Mouse (Mus musculus) retina, postnatal 7 days (tissue): ENCODE data around the gene Asic2.

Source experiments
- DNase-seq: peaks from one replicate; pipeline ENCODE4 v3.0.0-alpha.2; 2012; ENCODE audit warnings: low read depth, low spot score

Gene Asic2

DNA sequence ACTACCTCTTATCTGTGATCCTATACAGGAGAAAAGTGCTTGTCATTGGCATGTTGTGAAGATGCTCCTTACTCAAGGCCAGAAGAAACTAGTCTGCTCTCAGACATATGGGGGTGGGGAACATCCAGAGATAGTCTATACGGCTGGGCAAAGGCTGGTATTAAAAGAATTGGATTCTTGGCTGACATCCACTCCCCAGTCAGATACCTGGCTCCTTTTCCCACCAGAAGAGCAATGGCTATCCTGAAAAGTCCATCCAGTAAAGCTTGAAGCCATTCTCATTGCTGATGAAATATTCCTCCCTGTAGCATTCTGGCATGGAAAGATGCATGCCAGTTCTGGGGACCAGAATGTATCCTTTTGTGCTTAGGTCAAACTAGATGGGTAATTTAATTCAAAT lies 218.2 kb downstream of the Asic2 start:
- DNase-seq, result no peak

DNA sequence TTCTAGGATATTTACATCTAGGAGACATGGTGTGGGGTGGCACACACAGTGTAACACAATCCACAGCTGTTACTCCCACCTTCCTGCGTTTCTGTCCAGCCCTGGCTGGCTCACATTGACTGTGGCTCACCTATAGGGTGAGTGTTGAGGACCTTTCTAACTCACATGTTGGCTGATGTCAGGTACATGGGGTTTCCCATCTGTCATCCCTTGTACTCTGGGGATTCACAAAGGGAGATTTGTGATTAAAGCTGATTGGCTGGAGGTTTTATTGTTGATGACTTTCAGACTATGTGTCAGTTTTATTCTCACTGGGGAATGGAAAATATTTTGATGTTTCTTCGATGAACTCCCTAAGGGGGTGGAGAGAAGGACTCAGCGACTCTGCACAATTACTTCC lies 229.3 kb downstream of the Asic2 start:
- no peak for DNase-seq

DNA sequence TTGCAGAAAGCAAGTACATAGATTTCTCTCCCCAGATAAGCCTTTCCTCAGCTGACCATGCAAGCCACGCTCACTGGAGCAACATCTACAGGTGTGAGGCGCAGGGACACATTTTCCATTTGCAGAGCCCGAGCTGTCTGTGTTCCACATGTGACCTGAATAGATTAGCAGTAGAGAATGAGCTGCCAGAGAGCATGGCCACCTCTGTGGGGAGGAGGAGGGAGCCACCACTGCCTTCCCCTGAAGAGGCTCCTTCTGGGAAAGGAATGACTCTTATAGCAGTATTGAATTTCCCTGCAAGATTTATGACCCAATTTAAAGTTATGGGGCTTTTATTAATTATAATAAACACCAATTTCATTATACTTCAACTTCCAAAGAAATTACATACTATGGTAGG lies 230.5 kb downstream of the Asic2 start:
- DNase-seq, result no peak

DNA sequence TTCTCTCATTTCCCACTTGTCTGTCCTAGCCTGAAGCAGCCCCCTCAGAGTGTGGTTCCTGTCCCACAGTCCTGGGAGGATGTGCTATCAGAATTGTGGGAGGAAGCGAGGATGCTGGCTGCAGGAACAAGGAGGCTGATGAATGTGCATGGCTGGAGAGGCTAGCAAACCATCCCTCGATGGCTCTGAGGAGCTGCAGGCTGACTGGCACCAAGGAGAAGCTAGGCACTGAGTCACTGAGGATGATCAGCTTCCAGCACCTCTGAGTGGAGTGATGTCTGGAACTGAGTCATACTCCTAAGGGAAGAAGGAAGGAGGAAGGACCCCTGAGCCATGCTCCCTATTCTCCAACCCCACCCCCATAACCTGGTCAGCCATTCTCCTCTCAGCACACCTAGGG lies 246.2 kb downstream of the Asic2 start:
- DNase-seq, result no peak

DNA sequence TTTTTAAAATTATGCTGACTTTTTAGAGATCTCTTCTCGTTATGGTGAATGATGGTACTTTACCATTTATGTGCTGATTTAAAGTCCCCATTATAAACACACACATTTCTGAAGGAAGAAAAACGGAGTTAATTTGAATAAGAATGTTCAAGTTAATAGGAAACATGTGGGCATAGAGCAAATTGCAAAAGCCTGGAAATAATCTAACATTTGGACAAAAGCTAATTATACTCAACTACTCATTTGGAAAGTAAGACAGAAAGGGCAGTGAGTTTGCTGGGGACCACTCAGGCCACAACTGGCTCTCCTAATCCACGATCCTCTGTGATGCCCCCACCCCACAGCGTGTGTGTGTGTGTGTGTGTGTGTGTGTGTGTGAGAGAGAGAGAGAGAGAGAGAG lies 253.5 kb downstream of the Asic2 start:
- no peak for DNase-seq

DNA sequence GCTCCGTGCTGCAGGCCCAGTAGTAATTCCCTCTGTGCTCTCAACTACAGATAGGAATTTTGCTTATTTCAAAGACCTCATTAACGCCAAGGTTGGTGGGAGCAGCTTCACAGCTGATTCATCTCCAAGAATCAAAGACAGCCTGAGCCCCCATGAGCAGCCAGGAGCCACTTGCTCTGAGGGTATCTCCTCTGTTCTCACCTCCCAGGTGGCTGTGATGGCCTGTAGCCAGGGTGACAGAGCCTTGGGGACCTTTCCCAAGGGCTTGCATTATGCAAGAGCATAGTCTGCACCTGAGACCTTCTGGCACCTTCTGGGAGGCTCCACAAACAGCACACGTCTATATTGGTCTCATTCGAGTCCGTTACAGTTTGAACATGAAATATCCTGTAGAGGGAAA lies 261.3 kb downstream of the Asic2 start:
- DNase-seq, result no peak

DNA sequence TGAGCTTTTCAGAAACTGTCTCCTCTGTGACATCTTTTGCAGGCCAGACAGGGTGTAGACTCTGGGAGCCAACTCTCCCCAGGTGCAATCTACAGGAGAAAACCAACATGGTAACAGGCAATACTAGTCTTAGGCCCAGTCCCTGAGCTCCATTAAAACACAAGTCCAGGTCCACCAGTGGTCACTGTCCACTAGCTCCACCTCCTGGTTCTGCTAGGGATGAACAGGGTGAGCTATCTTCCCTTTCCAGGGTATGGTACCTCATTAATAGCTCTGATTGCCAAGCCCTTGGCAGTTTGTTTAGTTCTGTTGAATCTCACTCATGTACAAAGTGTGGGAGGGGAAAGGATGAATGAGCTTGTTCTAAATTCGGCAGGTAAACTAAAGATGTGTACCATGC lies 270.2 kb downstream of the Asic2 start:
- no peak for DNase-seq

DNA sequence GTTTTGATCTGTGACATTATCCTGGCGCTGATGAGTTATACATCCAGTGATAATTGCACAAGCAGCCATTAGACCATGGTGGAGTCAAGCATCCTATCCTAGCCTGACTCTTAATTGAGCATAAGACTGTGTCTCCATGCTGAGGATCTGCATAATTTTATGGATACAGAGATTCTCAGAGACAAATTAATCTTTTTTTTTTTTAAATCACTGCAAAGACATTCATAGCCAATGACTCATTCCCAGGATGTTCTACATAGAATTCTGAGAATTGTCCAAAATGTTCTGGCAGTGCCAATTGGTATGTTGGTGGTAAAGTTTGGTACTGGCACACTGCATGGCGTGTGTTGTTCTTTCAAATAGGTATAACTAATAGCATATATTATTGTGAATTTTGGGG lies 272.8 kb downstream of the Asic2 start:
- no peak for DNase-seq

DNA sequence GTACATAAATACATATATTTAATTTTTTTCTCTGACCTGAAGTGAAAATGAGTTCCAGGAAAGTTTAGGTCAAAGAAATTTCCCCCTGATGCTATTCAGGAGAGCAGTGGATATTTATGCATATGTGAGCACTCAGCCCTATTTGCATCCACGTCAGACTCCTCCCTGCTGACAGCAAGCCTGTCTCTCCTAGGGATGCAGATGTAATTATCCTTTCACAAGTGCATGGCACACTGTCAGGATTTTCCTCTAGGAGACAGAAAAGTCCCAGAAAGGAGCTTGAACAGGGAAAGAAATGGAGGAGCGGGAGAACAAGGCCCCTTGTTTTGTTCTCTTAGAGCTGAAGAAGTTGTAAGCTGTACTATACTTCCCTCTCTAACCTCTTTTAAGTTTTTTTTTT lies 287.7 kb downstream of the Asic2 start:
- DNase-seq, result no peak

DNA sequence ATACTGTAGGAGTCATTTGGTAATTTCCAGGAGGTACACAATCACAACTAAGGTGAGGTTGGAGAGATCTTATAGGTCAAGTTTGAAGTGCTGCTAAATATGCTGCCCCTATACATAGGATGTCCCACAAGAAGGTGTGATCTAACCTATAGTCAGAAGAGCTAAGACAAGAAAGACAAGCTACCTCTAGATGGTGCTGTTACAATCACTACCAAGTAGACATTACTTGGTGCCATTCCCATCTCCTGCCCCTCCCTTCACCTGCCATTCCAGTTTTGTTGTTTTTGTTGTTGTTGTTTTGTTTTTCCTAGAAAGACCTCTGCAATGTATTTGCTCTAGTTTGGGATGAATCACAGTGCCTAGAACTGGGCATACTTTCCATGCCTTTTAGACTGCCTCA lies 296.5 kb downstream of the Asic2 start:
- no peak for DNase-seq

DNA sequence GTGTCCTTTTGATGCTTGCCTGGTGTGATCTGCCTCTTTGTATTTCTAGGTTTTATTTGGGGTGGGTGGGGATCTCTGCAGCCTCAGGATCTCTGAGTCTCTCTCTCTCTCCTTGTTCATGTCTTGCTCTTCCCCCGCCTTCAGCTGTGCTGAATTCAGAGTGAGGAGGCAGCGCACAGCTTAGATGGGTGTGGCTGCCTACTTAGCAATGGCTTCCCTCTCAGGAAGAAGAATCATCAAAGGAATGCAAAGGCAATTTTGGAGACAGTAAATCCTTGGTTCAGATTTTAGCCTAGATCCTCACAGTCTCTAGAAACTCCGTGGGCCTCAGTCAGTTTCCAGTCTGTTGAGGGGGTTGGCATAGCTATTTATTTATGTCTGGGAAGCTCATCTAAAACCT lies 297.8 kb downstream of the Asic2 start:
- no peak for DNase-seq

DNA sequence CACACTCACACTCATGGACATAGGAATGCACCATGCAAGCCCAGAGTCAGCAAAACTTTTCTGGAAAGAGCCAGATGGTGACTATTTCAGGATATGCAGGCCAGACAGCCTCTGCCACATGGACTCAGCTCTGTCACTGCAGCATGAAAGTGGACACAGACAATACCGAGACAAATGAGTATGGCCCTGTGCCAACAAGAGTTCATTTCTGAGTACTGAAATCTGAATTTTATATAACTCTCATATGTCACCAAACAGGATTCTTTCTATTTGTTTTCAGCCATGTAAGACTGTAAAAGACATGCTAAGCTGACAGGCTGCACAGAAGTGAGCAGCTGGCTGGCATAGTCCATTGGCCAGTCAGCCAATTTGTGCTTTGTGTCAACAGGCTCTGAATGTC lies 309.4 kb downstream of the Asic2 start:
- no peak for DNase-seq

DNA sequence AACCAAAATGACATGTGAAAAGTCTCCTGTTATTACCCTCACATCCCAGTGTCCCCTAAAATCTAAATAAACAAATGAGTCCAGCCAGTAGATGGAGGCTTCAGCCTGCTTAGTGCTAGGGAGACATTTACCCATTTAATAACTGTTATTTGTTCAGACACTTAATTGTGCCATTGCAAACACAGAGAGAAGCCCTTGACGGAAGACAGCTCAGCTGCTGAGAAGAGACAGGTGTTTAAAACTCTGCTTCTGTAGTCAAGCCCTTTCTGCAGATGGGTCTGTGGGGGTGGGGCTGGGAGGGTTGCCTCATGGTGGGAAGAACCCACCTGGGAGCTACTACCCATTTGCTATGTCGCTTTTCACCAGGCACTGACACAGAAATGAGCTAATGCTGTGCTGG lies 311.1 kb downstream of the Asic2 start:
- no peak for DNase-seq

DNA sequence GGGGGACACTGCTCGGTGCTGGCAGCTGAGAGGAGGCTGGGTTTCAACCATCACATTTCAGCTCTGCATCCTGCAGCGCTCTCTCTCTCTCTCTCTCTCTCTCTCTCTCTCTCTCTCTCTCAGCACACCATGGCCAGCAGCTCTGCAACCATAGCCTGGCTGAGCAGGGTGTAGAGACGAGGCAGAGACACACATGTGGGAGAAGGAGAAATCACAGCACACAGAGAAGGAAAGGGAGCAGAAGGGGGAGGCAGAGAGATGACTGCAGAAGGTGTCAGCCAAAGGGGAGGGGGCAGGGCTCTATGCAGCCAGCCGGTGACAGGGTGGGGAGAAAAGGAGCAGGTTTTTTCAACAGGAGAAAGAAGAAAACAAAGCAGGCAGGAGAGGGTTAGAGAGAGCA lies 320.4 kb downstream of the Asic2 start:
- no peak for DNase-seq

DNA sequence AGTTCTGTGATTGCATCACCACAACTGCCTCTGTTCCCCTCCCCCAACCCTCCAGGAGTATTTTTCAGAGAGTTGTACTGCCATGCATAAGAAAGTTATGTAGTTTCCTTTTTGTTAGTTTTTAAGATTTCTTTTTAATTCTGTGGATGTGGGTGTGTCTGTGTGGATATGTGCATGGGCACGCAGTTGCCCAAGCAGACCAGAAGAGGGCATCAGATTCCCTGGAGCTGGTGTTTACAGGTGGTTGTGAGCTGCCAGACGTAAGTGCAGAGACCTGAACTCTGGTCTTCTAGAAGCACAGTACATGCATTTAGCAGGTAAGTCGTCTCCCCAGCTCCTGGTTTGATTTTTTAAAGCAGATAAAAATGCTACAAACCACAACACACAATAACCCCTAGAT lies 322.7 kb downstream of the Asic2 start:
- no peak for DNase-seq

DNA sequence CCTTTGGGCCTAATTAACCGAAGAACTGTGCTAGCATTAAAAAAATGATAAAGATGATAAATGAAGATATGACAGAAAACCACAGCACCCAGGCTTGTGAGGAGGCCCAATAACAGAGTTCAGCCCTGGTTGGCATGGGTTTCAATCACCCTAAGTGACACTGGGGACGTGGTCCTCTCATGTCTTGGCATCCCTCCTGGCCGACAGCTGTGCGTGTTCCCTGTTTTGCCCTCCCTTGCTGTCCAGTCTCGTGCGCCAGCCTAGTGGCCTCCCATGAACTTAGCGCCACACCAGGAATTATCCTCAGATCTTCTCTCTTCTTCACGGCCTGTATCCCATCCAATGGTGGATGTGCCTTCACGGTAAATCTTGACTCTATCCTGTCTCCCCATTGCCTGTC lies 331.9 kb downstream of the Asic2 start:
- DNase-seq, result no peak

DNA sequence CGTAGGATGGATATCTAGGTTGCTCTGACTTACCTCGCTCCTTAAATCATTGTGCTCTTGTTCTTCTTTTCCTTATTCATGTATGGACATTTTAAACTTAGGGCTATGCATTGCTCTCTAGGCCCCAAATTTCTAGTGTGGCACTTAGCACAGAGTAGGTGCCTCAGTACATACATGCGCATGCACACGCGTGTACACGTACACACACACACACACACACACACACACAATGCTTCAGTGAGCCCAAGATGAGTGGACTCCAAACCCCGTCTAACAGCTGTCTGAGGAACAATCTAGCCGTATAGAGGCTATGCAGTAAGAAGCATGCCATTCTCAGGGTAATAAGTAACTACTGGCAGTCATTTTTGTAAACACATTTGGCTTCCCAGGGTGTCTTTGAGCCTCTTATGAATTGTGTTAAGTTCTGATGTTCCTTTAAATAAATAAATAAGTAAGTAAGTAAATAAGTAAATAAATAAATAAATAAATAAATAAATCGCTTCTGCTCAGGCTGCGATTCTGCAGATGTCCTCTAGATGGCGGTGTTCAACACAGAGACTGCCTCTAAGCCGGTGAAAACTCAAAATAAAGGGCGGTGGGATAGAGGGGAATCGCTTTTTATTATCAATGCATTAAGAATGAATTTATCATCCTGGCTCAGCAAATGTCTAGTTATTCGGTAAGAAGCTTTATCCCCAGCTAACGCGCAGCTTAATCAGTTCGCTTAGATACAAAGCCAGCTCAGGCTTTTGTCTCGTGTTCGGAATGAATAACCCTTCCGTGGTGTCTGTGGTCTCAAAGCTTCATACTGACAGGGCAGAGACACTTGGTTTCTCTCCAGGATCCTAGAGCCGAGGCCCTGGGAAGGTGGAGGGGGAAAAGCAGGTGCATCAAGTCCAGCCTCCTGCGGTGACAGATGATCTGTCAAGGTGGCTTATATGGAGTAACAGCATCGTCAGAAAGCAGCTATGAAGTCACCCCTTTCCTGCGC lies 333.6 kb downstream of the Asic2 start:
- DNase-seq, result peak; percentile 51

DNA sequence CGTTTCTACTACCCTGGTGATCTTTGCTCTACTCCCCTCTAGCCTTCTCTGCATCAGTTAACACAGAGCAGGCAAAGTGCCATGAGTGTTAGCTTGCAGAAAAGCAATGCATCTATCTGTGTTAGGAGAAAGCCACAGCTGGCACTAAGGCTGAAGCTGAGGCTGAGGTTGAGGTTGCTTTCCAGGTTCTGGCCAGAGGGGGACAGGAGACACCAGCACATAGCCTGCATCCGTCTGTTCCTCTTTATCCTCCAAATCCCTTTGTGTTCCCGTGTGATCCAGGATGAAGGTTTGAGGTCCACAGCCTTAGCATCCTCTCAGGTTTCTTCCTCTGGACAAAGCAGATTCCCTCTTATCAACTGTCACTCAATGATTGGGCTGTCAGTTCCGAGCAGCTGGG lies 343.1 kb downstream of the Asic2 start:
- no peak for DNase-seq

DNA sequence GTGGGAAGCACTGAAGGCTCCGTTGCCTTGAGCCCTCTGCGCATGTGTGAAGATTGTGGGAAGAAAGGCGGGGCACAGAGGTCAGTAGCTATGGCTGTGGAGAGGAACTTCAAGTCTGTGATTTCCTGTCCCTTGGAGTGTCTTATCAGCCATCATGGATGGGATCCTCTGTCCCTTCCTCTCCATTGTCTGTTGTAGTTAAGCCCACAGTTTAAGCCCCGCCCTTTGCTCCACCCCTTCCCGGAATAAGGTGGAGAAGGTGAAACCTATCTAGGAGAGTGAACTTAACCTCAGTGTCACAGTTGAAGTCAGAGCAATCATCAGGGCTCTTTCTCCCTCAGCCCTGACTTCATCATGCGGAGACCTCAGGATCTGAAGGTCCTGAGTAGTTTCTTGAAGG lies 347.7 kb downstream of the Asic2 start:
- no peak for DNase-seq

DNA sequence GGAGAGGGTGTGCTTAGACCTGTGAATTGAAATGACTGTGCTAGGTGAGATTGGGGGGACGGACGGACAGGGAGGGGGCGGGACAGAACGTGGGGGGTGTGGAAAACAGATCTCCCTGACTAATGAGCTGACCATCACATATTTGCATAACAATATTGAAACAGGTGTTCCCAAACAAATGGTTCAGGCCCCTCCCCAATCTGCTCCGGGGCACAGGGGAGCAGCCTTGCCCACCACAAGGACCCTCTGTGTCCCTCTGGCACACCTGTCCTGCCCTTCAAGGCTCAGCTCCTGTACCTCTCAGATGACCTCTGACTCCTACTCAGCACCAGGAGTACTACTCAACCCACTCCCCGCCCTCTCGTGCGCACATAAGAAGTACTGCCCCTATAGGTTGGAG lies 351.8 kb downstream of the Asic2 start:
- DNase-seq, result no peak

DNA sequence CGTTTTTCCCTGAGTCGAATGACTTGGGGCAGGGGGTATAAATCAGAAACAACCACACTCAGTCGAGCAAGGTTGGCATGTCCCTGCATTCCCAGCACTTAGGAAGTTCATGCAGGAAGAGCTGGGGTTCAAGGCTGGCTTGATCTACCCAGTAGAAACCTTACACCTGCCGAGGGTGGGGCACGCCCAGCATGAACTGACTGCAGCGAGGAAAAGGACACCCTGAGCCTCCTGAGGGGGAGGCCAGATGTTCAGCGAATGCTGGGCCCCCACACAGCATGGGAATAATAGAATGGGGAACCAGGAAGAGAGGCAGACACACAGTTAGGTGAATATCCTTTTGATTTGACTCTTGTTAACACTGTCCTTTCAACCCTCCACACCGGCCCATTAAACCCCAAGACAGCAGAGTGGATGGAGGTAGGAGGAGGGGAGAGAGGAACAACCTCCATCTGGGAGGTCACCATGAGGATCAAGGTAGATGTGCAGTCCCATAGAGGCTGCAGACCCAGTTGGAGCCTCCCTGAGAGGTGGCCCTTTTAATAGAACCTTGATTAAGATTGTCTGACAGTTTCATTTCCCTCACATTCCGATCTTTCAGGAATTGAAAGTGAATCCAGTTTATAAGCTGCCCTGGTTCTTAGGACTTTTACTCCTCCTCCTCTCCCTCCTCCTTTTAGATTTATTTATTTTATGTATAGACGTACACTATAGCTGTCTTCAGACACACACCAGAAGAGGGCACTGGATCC lies 354.2 kb downstream of the Asic2 start:
- no peak for DNase-seq

DNA sequence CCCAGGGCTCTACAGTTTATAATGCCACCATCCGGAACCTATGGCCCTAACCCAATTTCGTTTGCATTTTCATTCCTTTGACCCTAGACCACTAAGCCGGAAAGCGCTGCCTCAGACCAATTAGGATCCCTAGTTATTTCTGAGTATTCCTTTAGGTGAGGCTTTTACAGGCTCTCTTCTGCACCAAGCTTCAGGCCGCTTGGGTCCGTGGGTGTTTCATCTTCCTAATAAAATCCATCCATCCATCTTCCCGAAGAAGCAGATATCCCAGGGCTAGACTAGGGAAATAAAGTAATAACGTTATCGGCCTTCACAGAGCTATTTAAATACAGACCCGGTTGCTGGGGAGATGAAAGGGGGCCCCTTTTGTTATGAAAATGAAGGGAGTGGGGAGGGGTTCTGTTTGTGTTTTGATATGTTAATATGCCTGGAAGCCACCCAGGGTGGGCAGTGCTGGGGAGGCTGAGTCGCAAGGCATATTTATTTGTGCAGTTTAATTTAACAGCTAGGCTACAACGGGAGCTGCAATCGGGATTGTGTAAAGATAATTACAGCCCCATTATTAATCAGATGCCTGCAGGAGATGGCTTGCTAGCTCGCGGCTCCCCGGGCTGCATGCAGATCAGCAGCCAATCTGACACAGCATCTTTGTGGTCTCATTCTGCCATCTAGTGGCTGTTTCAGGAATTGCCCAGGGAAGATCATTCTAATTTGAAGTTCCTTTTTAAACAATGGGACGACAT lies 355.3 kb downstream of the Asic2 start:
- DNase-seq, result peak; percentile 75
